Comparison of ENCODE assay signal across 30 mouse cellular contexts in the genomic region with DNA sequence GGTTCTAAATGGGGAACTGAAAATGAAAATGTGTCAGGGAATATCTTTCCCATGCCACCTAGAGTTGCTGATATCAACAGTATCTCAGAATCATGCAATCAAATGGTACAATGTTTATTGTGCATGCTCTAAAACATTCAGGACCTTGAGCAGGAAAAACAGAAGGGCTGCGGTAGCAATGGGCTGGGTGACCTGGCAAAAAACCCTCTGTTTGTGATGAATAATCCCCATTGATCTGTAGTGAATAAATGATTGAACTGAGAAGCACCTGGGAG. TPM values are rescaled to one million over a fixed set of nuclear protein-coding genes. Genes with fewer than 3 reads are reported as not detected.
A peak's percentile ranks its signal among the peaks of the same experiment; 100 is the strongest.
DNase-seq lines count a peak whose midpoint lies in the region; ATAC-seq and TF ChIP-seq lines count a peak whose summit lies in the region.
"Had no signal": no experiment of that assay in that cellular context is flagged by ENCODE, and none has a peak within 500 bp of the region (broad histone marks: within the 10 kb centered on the region; RNA-seq: fewer than 3 reads in every experiment).

No protein-coding gene starts in this region.

- peaks cover 15% of the 10 kb centered on the region for H3K4me1 ChIP-seq in heart, embryonic 16.5 days (ENCODE audit: control insufficient read depth, insufficient read depth, low read length)
- H3K4me1 ChIP-seq in liver, postnatal 0 days (ENCODE audit: insufficient read depth): peaks cover 20% of the 10 kb centered on the region
- H3K4me1 ChIP-seq in liver, embryonic 12.5 days: 0 out of 2 replicates have a peak, but pooled peaks cover 4% of the 10 kb centered on the region
- peaks cover 10% of the 10 kb centered on the region for H3K4me1 ChIP-seq in intestine, postnatal 0 days (replicated peaks; ENCODE audit: control insufficient read depth, insufficient read depth, low read length)

- DNase-seq in heart, adult 9 months (ENCODE audit: low spot score in 2 of 2): no peak
- no peak for DNase-seq in liver, postnatal 0 days
- no peak for DNase-seq in ovary, adult 18-20 months (ENCODE audit: low spot score)
- DNase-seq: adrenal gland, adult 8-10 months; adrenal gland, postnatal 25 days; cerebellum, adult 11-12 months; cerebellum, adult 8-10 months; cerebellum, postnatal 10 days; cerebellum, postnatal 36 days; embryo, embryonic 11 days; gastrocnemius, postnatal 10 days; gastrocnemius, postnatal 36 days; heart, postnatal 14 days; heart, postnatal 4 days had no signal

- H3K36me3 ChIP-seq in heart, embryonic 16.5 days (ENCODE audit: control insufficient read depth, insufficient read depth): no peaks in the 10 kb centered on the region
- no peaks in the 10 kb centered on the region for H3K36me3 ChIP-seq in liver, postnatal 0 days (replicated peaks; ENCODE audit: insufficient read depth, low read length)
- no peaks in the 10 kb centered on the region for H3K36me3 ChIP-seq in liver, embryonic 12.5 days
- H3K36me3 ChIP-seq in intestine, postnatal 0 days (ENCODE audit: control insufficient read depth, insufficient read depth): no peaks in the 10 kb centered on the region
- H3K36me3 ChIP-seq: forebrain, embryonic 10.5 days had no signal

- H3K9me3 ChIP-seq in heart, embryonic 16.5 days (replicated peaks; ENCODE audit: control insufficient read depth, low read length): no peaks in the 10 kb centered on the region; the same call in 1 of the 2 replicates
- H3K9me3 ChIP-seq in liver, postnatal 0 days (ENCODE audit: low read length): no peaks in the 10 kb centered on the region
- no peaks in the 10 kb centered on the region for H3K9me3 ChIP-seq in liver, embryonic 12.5 days (replicated peaks)
- H3K9me3 ChIP-seq in intestine, postnatal 0 days (ENCODE audit: control insufficient read depth): no peaks in the 10 kb centered on the region
- H3K9me3 ChIP-seq: forebrain, embryonic 13.5 days had no signal

- no peak overlapping the region for H3K4me3 ChIP-seq in heart, embryonic 16.5 days (ENCODE audit: low read length)
- no peak overlapping the region for H3K4me3 ChIP-seq in liver, postnatal 0 days (ENCODE audit: low read depth, low read length)
- no peak overlapping the region for H3K4me3 ChIP-seq in liver, embryonic 12.5 days
- H3K4me3 ChIP-seq in intestine, postnatal 0 days (ENCODE audit: low read depth, low read length): no peak overlapping the region
- H3K4me3 ChIP-seq: forebrain, embryonic 10.5 days; forebrain, embryonic 13.5 days had no signal

- no peak for TF ChIP-seq EP300 in liver, postnatal 0 days (IDR thresholded peaks at IDR 0.05; ENCODE audit: low read depth)

- no peaks in the 10 kb centered on the region for H3K27me3 ChIP-seq in heart, embryonic 16.5 days (ENCODE audit: control insufficient read depth, insufficient read depth, low read length)
- H3K27me3 ChIP-seq in liver, postnatal 0 days (ENCODE audit: insufficient read depth, low read length): no peaks in the 10 kb centered on the region
- no peaks in the 10 kb centered on the region for H3K27me3 ChIP-seq in liver, embryonic 12.5 days (replicated peaks)
- H3K27me3 ChIP-seq in intestine, postnatal 0 days (replicated peaks; ENCODE audit: control insufficient read depth, insufficient read depth, low read length): no peaks in the 10 kb centered on the region
- H3K27me3 ChIP-seq: forebrain, embryonic 13.5 days had no signal

- TF ChIP-seq CTCF in liver, postnatal 0 days (IDR thresholded peaks at IDR 0.05; ENCODE audit: low read depth): no peak
- no peak for TF ChIP-seq CTCF in intestine, postnatal 0 days (IDR thresholded peaks at IDR 0.05; ENCODE audit: low read depth)

- 71% methylated on average over 1 of the region's 1 CpGs for WGBS in heart, embryonic 16.5 days
- 63% methylated on average over 1 of the region's 1 CpGs for WGBS in liver, postnatal 0 days (ENCODE audit: insufficient replicate concordance)
- 76% methylated on average over 1 of the region's 1 CpGs for WGBS in liver, embryonic 12.5 days (ENCODE audit: insufficient replicate concordance)
- 64% methylated on average over 1 of the region's 1 CpGs for WGBS in intestine, postnatal 0 days

- H3K9ac ChIP-seq in heart, embryonic 16.5 days (ENCODE audit: low read length): no peak overlapping the region
- no peak overlapping the region for H3K9ac ChIP-seq in liver, postnatal 0 days (replicated peaks)
- no peak overlapping the region for H3K9ac ChIP-seq in liver, embryonic 12.5 days
- no peak overlapping the region for H3K9ac ChIP-seq in intestine, postnatal 0 days (ENCODE audit: low read depth, low read length)
- H3K9ac ChIP-seq: forebrain, embryonic 13.5 days; hindbrain, embryonic 14.5 days had no signal

- no peak overlapping the region for H3K4me2 ChIP-seq in heart, embryonic 16.5 days (ENCODE audit: low read depth, low read length)
- peak overlapping the region; percentile 33; the same call in 1 of the 2 replicates for H3K4me2 ChIP-seq in liver, postnatal 0 days (ENCODE audit: low read depth, low read length)
- no peak overlapping the region for H3K4me2 ChIP-seq in liver, embryonic 12.5 days
- no peak overlapping the region for H3K4me2 ChIP-seq in intestine, postnatal 0 days (replicated peaks; ENCODE audit: low read depth)
- H3K4me2 ChIP-seq: forebrain, embryonic 13.5 days; hindbrain, embryonic 14.5 days had no signal

- 0 out of 2 replicates have a peak overlapping the region, but pooled peaks have one; percentile 4 for H3K27ac ChIP-seq in heart, embryonic 16.5 days (ENCODE audit: low read length)
- peak overlapping the region; percentile 90 for H3K27ac ChIP-seq in liver, postnatal 0 days (ENCODE audit: low read depth)
- no peak overlapping the region for H3K27ac ChIP-seq in liver, embryonic 12.5 days
- peak overlapping the region; percentile 74 for H3K27ac ChIP-seq in intestine, postnatal 0 days (ENCODE audit: low read depth, low read length)
- H3K27ac ChIP-seq: forebrain, embryonic 10.5 days; forebrain, embryonic 13.5 days; hindbrain, embryonic 14.5 days; hindbrain, postnatal 0 days had no signal

- no peak for ATAC-seq in heart, embryonic 16.5 days (replicated peaks; ENCODE audit: extremely low read depth, insufficient read depth, low FRiP score)
- ATAC-seq in liver, postnatal 0 days: peak; percentile 59
- no peak for ATAC-seq in liver, embryonic 12.5 days
- peak; percentile 76 for ATAC-seq in intestine, postnatal 0 days
- ATAC-seq: activated CD4-positive, CD25-positive, alpha-beta regulatory T cell, adult 4 months; CD4-positive, CD25-positive, alpha-beta regulatory T cell, adult 4 months; forebrain, embryonic 13.5 days; forebrain, embryonic 16.5 days; hindbrain, postnatal 0 days; inflammation-experienced regulatory T-cells, adult 6 months had no signal

RNA-seq across cellular contexts. Expression of a gene that starts 4.0 kb away (rescaled TPM):
- polyA plus RNA-seq in heart, embryonic 16.5 days (2015; fragmentation: Nextera tagmentation; extraction: Ambion mirVana): not detected in 2 replicates
- 0.08 and 0.12 TPM in 2 replicates for polyA plus RNA-seq in liver, postnatal 0 days (2015; fragmentation: Nextera tagmentation; extraction: Ambion mirVana)
- polyA plus RNA-seq in liver, embryonic 12.5 days (2016; fragmentation: Nextera tagmentation; extraction: Ambion mirVana): not detected in 2 replicates
- polyA plus RNA-seq in intestine, postnatal 0 days (2015; fragmentation: Nextera tagmentation; extraction: Ambion mirVana): 0.16 and 0.20 TPM in 2 replicates
- polyA plus RNA-seq: activated CD4-positive, CD25-positive, alpha-beta regulatory T cell, adult 4 months; C2C12; CD4-positive, CD25-positive, alpha-beta regulatory T cell, adult 4 months; cortical plate, adult 2 months; embryonic facial prominence, embryonic 11.5 days; forebrain, embryonic 10.5 days; forebrain, embryonic 13.5 days; forebrain, embryonic 16.5 days; heart, embryonic 14.5 days; hindbrain, embryonic 11.5 days; hindbrain, embryonic 14.5 days; inflammation-experienced regulatory T-cells, adult 6 months had no signal

Comparison
In these comparisons a context has a peak if more than half of its experiments do, and no peak if none do; other contexts are left out.
1. ATAC-seq: peak in liver, postnatal 0 days (single experiment) and intestine, postnatal 0 days (single experiment); none in heart, embryonic 16.5 days (single experiment) and liver, embryonic 12.5 days (single experiment).